Mouse (Mus musculus) liver, adult 2 months (tissue): ENCODE measurements at regions not wholly inside any gene's neighbourhood (a gene's known extent, or its start where the extent isn't known, plus 50 kb on each side); places are given as distances from the start of the nearest gene placed in this dataset.

Experiments
- DNase-seq: peaks from one replicate; pipeline ENCODE4 v3.0.0-alpha.2; 2011; ENCODE audit warnings: low read depth, low spot score; ENCODE audit errors: extremely low read depth
- H3K27ac ChIP-seq: fragments of 200-500 bp; replicated peaks from 2 replicates; pipeline ENCODE4 v1.5.1; 2012; ENCODE audit warnings: low read depth, mild to moderate bottlenecking, control low read depth, inconsistent platforms, low read length; ENCODE audit not compliant: insufficient read depth
- H3K27me3 ChIP-seq: fragments of 200-500 bp; 2 replicates; pipeline ENCODE4 v1.6.1; 2012; ENCODE audit warnings: mild to moderate bottlenecking, moderate library complexity, low read length, inconsistent platforms; ENCODE audit not compliant: control insufficient read depth, insufficient read depth
- H3K36me3 ChIP-seq: fragments of 200-500 bp; 2 replicates; pipeline ENCODE4 v1.6.1; 2012; ENCODE audit warnings: low read length, inconsistent platforms; ENCODE audit not compliant: control insufficient read depth, insufficient read depth
- H3K4me1 ChIP-seq: fragments of 200-500 bp; 2 replicates; pipeline ENCODE4 v1.6.1; 2011; ENCODE audit warnings: low read length; ENCODE audit not compliant: control insufficient read depth, insufficient read depth
- H3K4me3 ChIP-seq: fragments of 200-500 bp; 2 replicates; pipeline ENCODE4 v1.5.1; 2011; ENCODE audit warnings: low read depth, mild to moderate bottlenecking, control low read depth, low read length, moderate library complexity; ENCODE audit not compliant: insufficient read depth
- H3K79me2 ChIP-seq: fragments of 200-500 bp; 2 replicates; pipeline ENCODE4 v1.6.1; 2012; ENCODE audit warnings: inconsistent platforms, mild to moderate bottlenecking, low read length, moderate library complexity; ENCODE audit not compliant: control insufficient read depth, insufficient read depth
- H3K9ac ChIP-seq: fragments of 200-500 bp; 2 replicates; pipeline ENCODE4 v1.6.1; 2012; ENCODE audit warnings: low read depth, mild to moderate bottlenecking, control low read depth, inconsistent platforms, low read length
- CTCF ChIP-seq: fragments of 200-500 bp; IDR thresholded peaks from 2 replicates; pipeline ENCODE4 v1.5.1; 2011; ENCODE audit warnings: low read depth, low read length, control low read depth
- POLR2A ChIP-seq: fragments of 200-500 bp; IDR thresholded peaks from 2 replicates; pipeline ENCODE4 v1.6.1; 2011; ENCODE audit warnings: low read length, control low read depth; ENCODE audit not compliant: insufficient read depth; ENCODE audit errors: extremely low read depth
- WGBS: fragments of 180-500 bp; shearing (Covaris S2); methylation state at CpG from one replicate; pipeline ENCODE4 v1.1.7; 2018; 5-methylcytosine and 5-hydroxymethylcytosine counted together

GRCm38 (mm10) chr2:48373086-48373485, 440.8 kb upstream of the Acvr2a start:
- Histone ChIP-seq H3K4me1 (no peaks in the 10 kb centered on the region), H3K27me3 (no peaks in the 10 kb centered on the region), H3K4me3 (no peak overlapping the region), H3K79me2 (no peaks in the 10 kb centered on the region), H3K27ac (no peak overlapping the region), H3K9ac (no peak overlapping the region), H3K36me3 (no peaks in the 10 kb centered on the region)
- peak; percentile 13 for DNase-seq
- TF ChIP-seq POLR2A: no peak
- no peak for TF ChIP-seq CTCF

DNA sequence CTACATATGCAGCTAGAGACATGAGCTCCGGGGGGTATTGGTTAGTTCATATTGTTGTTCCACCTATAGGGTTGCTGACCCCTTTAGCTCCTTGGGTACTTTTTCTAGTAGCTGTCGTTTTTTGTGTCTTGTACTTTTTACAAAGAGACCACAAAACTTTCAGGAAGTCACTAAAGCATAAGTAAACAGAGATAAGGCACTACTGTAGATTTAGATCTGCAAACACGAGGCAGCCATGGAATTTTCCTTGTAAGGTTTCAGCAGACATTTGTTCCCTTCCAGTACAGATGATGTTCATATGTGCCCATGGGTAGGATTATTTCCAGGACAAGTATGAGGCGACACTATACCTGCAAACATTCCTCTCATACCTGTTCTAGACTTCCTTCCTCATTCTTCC, 439.6 kb upstream of the Acvr2a start:
- 63% methylated on average over 4 of the region's 4 CpGs for WGBS
- TF ChIP-seq CTCF: no peak
- TF ChIP-seq POLR2A: no peak
- H3K9ac ChIP-seq: no peak overlapping the region

GRCm38 (mm10) chr2:48378160-48378559, 435.7 kb upstream of the Acvr2a start:
- no peaks in the 10 kb centered on the region for H3K4me1 ChIP-seq
- no peaks in the 10 kb centered on the region for H3K79me2 ChIP-seq
- no peaks in the 10 kb centered on the region for H3K27me3 ChIP-seq
- DNase-seq: peak; percentile 18
- WGBS: 82% methylated on average over 1 of the region's 1 CpGs
- TF ChIP-seq CTCF (no peak), POLR2A (no peak)
- no peak overlapping the region for H3K4me3 ChIP-seq
- no peaks in the 10 kb centered on the region for H3K36me3 ChIP-seq
- no peak overlapping the region for H3K27ac ChIP-seq
- no peak overlapping the region for H3K9ac ChIP-seq

More for the DNA sequence above, 439.6 kb upstream of the Acvr2a start:
- H3K4me3 ChIP-seq: no peak overlapping the region
- H3K27ac ChIP-seq: no peak overlapping the region
- no peaks in the 10 kb centered on the region for H3K4me1 ChIP-seq
- no peak for DNase-seq
- H3K36me3 ChIP-seq: no peaks in the 10 kb centered on the region
- no peaks in the 10 kb centered on the region for H3K27me3 ChIP-seq
- no peaks in the 10 kb centered on the region for H3K79me2 ChIP-seq

DNA sequence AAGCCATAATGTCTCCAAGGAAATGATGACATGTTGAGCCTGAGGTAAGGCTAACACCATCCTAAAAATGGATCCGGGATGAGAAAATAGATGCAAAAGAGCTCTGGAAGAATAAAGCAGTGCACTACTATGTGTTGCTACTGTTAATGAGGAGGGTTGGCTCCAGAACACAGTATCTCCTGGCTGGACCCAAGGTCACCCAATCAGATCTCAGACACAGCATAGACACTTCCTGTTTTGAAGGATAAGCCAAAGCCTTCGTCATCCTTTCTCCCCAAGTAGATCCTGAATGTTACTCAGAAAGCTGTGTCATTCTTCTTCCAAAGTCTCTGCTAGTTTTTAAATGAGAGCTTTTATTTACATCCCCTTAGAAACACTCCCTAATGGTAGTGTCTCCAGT, 435.2 kb upstream of the Acvr2a start:
- DNase-seq: no peak
- Histone ChIP-seq H3K27ac (no peak overlapping the region), H3K36me3 (no peaks in the 10 kb centered on the region), H3K4me1 (no peaks in the 10 kb centered on the region), H3K9ac (no peak overlapping the region), H3K4me3 (no peak overlapping the region), H3K27me3 (no peaks in the 10 kb centered on the region), H3K79me2 (no peaks in the 10 kb centered on the region)
- TF ChIP-seq CTCF: no peak
- TF ChIP-seq POLR2A: no peak
- WGBS: 83% methylated on average over 2 of the region's 2 CpGs

DNA sequence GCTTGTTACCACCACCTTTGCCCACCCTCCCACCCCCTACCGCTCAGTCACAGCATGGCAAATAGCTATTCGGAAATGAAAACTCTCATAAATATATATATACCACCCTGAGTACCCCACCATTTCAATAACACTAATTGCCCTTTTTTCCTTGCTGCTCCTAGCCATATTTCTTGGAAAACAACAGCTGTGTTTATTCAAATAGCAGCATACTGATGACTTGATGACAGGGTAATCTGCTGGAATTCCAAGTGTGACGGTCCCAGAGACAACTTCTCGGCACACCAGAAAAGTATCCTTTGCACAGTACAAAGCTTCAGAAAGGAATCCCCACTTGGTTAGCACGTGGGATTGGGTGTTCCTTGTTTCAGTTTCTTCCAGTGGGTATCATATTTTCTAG, 433.8 kb upstream of the Acvr2a start:
- TF ChIP-seq POLR2A (no peak), CTCF (no peak)
- no peak overlapping the region for H3K9ac ChIP-seq
- no peaks in the 10 kb centered on the region for H3K36me3 ChIP-seq
- no peak overlapping the region for H3K4me3 ChIP-seq
- no peaks in the 10 kb centered on the region for H3K27me3 ChIP-seq
- DNase-seq: peak; percentile 14
- H3K27ac ChIP-seq: no peak overlapping the region
- no peaks in the 10 kb centered on the region for H3K79me2 ChIP-seq
- WGBS: 88% methylated on average over 5 of the region's 5 CpGs
- no peaks in the 10 kb centered on the region for H3K4me1 ChIP-seq

- DNase-seq: no peak
Measured at GRCm38 (mm10) chr2:48380786-48381185, 433.1 kb upstream of the Acvr2a start.

More at GRCm38 (mm10) chr2:48380786-48381185, 433.1 kb upstream of the Acvr2a start:
- 71% methylated on average over 2 of the region's 2 CpGs for WGBS
- H3K27ac ChIP-seq: no peak overlapping the region
- no peaks in the 10 kb centered on the region for H3K27me3 ChIP-seq
- H3K9ac ChIP-seq: no peak overlapping the region
- no peaks in the 10 kb centered on the region for H3K36me3 ChIP-seq
- no peak overlapping the region for H3K4me3 ChIP-seq
- no peaks in the 10 kb centered on the region for H3K4me1 ChIP-seq
- TF ChIP-seq POLR2A (no peak), CTCF (no peak)
- H3K79me2 ChIP-seq: no peaks in the 10 kb centered on the region
